Mouse (Mus musculus) heart, postnatal 0 days (tissue): Measurements from ENCODE around the gene Ksr1.

Source experiments
- CTCF ChIP-seq: IDR thresholded peaks from 2 replicates; pipeline ENCODE4 v1.5.1; 2016; ENCODE audit warnings: antibody characterized with exemption, control low read depth, low read depth
- EP300 ChIP-seq: IDR thresholded peaks from 2 replicates; pipeline ENCODE4 v1.6.1; 2016; ENCODE audit warnings: antibody characterized with exemption, low read depth

DNA sequence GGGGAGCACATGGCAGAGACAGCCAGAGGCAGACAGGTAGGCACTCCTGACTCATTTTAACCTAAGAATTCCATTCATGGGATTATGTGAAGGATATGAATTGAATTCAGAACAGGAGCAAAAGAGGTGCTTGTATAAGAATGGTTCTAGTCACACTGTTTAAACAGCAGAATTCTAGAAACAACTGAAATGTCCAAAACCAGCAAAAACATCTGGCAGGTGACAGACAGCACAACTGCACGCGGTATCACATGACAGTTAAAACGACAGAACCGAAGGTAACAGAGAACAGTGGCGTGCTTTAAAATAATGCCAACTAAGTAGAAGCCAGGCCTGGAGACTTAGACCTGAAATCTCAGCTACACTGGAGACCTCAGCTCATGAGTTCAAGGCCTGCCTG, 13.2 kb downstream of the Ksr1 start:
- TF ChIP-seq CTCF (no peak), EP300 (no peak)
